Mouse (Mus musculus): ENCODE data around the gene Polr2h. TPM values are rescaled to one million over a fixed set of nuclear protein-coding genes. Genes with fewer than 3 reads are reported as not detected.

Polr2h gene
- polyA plus RNA-seq, 1 experiment from 2014 or later: 94.6 TPM

DNA sequence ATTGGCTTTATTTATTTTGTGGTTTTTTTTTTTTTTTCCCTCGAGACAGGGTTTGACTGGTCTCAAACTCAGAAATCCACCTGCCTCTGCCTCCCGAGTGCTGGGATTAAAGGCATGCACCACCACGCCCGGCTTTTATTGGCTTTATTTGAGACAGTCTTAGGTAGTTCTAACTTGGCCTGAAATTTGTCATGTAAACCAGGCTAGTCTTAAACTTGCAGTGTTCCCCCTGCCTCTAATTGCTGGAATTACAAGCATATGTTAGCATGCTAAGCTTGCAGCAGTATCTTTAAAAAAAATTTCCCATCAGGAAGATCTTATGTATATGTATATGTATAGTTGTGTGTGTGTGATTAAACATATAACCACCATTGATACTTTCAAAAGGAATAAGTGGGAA is 40.8 kb upstream of the Polr2h start:
- peaks cover 59% of the 10 kb centered on the region for H3K36me3 ChIP-seq (ENCODE audit: control insufficient read depth, insufficient read depth, low read length)
- no peak for ATAC-seq
- H3K27ac ChIP-seq (ENCODE audit: low read depth, low read length): no peak overlapping the region
- WGBS: 89% methylated on average over 4 of the region's 4 CpGs
- H3K4me3 ChIP-seq (ENCODE audit: low read length): no peak overlapping the region
- H3K9ac ChIP-seq (ENCODE audit: low read depth, low read length): no peak overlapping the region
- peaks cover 23% of the 10 kb centered on the region for H3K4me1 ChIP-seq (ENCODE audit: control insufficient read depth, insufficient read depth, low read depth, low read length)
- no peaks in the 10 kb centered on the region for H3K27me3 ChIP-seq (replicated peaks; ENCODE audit: control insufficient read depth, insufficient read depth, low read length)
- no peak overlapping the region for H3K4me2 ChIP-seq (ENCODE audit: low read length)
- H3K9me3 ChIP-seq (ENCODE audit: control insufficient read depth, low read length): no peaks in the 10 kb centered on the region

DNA sequence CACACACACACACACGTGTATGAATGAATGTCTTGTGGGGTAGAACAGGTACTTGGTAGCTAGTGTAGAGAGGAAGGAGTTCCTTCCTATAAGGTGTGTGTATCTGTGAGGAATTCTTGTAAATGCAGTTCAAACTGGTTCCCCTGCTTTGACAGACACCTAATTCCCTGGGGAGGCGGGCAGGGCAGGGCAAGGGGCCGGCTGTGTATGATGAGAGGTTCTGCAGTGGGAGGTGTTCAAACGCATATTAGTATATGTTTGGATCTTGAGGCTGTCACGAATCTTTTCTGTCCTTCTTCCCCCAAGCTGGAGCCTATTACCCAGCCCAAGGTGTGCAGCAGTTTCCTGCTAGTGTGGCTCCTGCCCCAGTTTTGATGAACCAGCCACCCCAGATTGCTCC is 40.1 kb upstream of the Polr2h start:
- H3K27me3 ChIP-seq (replicated peaks; ENCODE audit: control insufficient read depth, insufficient read depth, low read length): no peaks in the 10 kb centered on the region
- H3K4me2 ChIP-seq (ENCODE audit: low read length): no peak overlapping the region
- no peak overlapping the region for H3K27ac ChIP-seq (ENCODE audit: low read depth, low read length)
- ATAC-seq: no peak
- H3K36me3 ChIP-seq (ENCODE audit: control insufficient read depth, insufficient read depth, low read length): peaks cover 66% of the 10 kb centered on the region
- no peak overlapping the region for H3K4me3 ChIP-seq (ENCODE audit: low read length)
- no peaks in the 10 kb centered on the region for H3K9me3 ChIP-seq (ENCODE audit: control insufficient read depth, low read length)
- no peak overlapping the region for H3K9ac ChIP-seq (ENCODE audit: low read depth, low read length)
- WGBS: 79% methylated on average over 5 of the region's 5 CpGs
- peaks cover 18% of the 10 kb centered on the region for H3K4me1 ChIP-seq (ENCODE audit: control insufficient read depth, insufficient read depth, low read depth, low read length)

DNA sequence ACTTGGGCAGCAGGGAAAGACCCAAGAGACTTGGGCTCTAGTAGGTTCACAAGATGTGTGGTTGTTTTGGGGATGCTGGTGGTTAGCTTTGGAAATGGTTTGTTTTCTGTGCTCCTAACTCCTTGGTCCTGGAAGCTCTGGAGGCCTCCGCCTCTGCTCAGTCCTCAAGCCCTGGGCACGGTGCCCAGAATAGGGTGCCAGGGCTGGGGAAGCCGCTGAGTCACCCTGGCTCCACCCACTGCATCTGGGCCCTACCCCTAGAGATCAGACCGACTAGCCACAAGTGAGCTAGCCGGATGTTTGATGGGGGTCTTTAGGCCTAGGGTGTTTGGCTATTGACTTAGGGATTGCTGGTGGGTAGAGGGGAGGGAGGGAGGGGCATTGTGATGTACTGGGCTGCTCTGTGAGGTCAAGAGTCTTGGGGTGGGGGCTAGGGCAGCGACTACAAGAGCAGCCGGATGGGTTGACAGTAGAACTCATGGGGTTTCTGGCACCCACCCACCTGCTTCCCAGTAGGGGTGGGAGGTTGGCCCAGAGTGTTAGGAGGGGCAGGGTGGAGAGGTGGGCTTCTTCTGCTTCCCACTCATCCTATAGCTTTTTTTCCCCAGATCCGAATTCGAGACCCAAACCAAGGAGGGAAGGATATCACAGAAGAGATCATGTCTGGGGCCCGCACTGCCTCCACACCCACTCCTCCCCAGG is 39.3 kb upstream of the Polr2h start:
- WGBS: 59% methylated on average over 10 of the region's 10 CpGs
- H3K27ac ChIP-seq (ENCODE audit: low read depth, low read length): no peak overlapping the region
- H3K4me2 ChIP-seq (ENCODE audit: low read length): no peak overlapping the region
- H3K4me1 ChIP-seq (ENCODE audit: control insufficient read depth, insufficient read depth, low read depth, low read length): peaks cover 18% of the 10 kb centered on the region
- H3K4me3 ChIP-seq (ENCODE audit: low read length): no peak overlapping the region
- no peak overlapping the region for H3K9ac ChIP-seq (ENCODE audit: low read depth, low read length)
- no peaks in the 10 kb centered on the region for H3K27me3 ChIP-seq (replicated peaks; ENCODE audit: control insufficient read depth, insufficient read depth, low read length)
- no peak for ATAC-seq
- H3K36me3 ChIP-seq (ENCODE audit: control insufficient read depth, insufficient read depth, low read length): peaks cover 73% of the 10 kb centered on the region
- H3K9me3 ChIP-seq (ENCODE audit: control insufficient read depth, low read length): no peaks in the 10 kb centered on the region

DNA sequence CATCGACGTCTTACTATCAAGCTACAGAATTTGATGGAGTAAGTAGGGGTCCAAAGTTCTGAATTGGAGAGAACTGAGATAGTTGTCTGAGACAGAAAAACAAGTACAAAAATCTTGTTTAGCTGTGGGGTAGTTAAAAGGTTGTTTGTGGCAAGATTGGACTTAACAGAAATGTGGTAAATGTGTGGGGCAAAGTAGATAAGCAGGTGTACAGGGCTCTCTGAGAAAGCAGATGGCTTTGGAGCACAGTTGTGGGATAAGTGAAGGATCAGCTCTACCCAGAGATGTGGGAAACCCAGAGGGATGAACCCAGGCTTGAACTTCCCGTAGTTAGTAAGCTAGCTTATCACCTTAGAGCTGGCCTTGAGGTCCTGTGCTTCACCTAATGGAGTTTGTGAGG is 26.7 kb upstream of the Polr2h start:
- WGBS: 88% methylated on average over 3 of the region's 3 CpGs
- no peak for ATAC-seq
- Histone ChIP-seq H3K36me3 (ENCODE audit: control insufficient read depth, insufficient read depth, low read length) (peaks cover 50% of the 10 kb centered on the region), H3K9ac (ENCODE audit: low read depth, low read length) (no peak overlapping the region), H3K4me2 (ENCODE audit: low read length) (no peak overlapping the region), H3K4me3 (ENCODE audit: low read length) (no peak overlapping the region), H3K9me3 (ENCODE audit: control insufficient read depth, low read length) (no peaks in the 10 kb centered on the region), H3K4me1 (ENCODE audit: control insufficient read depth, insufficient read depth, low read depth, low read length) (peaks cover 24% of the 10 kb centered on the region), H3K27ac (ENCODE audit: low read depth, low read length) (no peak overlapping the region), H3K27me3 (replicated peaks; ENCODE audit: control insufficient read depth, insufficient read depth, low read length) (no peaks in the 10 kb centered on the region)

DNA sequence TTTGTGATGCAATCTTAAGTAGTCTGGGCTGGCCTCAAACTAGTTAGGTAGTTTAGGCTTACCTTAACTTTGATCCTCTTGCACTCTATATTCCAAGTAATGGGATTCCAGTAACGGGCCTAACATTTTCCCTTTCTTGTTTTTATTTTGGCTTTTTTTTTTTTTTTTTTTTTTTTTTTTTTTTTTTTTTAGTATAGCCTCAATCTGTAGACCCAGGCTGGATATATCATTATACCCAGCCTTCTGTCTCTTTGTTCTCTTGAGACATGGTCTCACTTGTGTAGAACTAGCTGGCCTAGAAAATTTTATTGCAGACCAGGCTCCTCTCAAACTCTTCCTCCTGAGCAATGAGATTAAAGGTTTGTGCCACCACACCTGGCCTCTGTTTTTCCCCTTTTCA is 25.8 kb upstream of the Polr2h start:
- no peaks in the 10 kb centered on the region for H3K9me3 ChIP-seq (ENCODE audit: control insufficient read depth, low read length)
- no peaks in the 10 kb centered on the region for H3K27me3 ChIP-seq (replicated peaks; ENCODE audit: control insufficient read depth, insufficient read depth, low read length)
- WGBS: 86% methylated on average over 1 of the region's 1 CpGs
- no peak overlapping the region for H3K27ac ChIP-seq (ENCODE audit: low read depth, low read length)
- H3K9ac ChIP-seq (ENCODE audit: low read depth, low read length): no peak overlapping the region
- no peak for ATAC-seq
- no peak overlapping the region for H3K4me2 ChIP-seq (ENCODE audit: low read length)
- H3K4me1 ChIP-seq (ENCODE audit: control insufficient read depth, insufficient read depth, low read depth, low read length): peaks cover 31% of the 10 kb centered on the region
- H3K36me3 ChIP-seq (ENCODE audit: control insufficient read depth, insufficient read depth, low read length): peaks cover 43% of the 10 kb centered on the region
- no peak overlapping the region for H3K4me3 ChIP-seq (ENCODE audit: low read length)

DNA sequence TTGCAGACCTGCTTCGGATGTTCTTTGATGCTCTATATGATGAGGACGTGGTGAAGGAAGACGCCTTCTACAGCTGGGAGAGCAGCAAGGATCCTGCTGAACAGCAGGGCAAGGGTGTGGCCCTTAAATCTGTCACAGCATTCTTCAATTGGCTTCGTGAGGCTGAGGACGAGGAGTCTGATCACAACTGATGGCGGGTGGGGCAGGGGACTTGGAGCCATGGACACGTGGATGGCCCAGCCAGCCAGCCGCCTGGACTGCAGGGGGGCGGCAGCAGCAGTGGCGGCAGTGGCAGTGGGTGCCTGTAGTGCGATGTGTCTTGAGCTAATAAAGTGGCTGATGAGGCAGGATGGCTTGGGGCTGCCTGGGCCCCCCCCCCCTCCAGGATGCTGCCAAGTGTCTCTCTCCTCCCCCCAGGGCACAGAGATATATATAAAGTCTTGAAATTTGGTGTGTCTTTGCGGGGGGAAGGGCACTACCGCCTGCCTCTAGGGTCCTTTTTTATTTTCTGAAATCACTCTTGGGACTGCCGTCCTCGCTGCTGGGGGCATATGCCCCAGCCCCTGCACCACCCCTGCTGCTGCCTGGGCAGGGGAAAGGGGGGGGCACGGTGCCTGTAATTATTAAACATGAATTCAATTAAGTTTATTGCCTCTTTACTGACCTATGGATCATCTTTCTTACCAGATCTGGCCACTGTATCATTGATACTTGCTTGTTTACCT is 25.1 kb upstream of the Polr2h start:
- H3K4me2 ChIP-seq (ENCODE audit: low read length): peak overlapping the region; percentile 88
- 38% methylated on average over 16 of the region's 16 CpGs for WGBS
- H3K9me3 ChIP-seq (ENCODE audit: control insufficient read depth, low read length): no peaks in the 10 kb centered on the region
- no peak overlapping the region for H3K4me3 ChIP-seq (ENCODE audit: low read length)
- ATAC-seq: no peak
- peaks cover 31% of the 10 kb centered on the region for H3K4me1 ChIP-seq (ENCODE audit: control insufficient read depth, insufficient read depth, low read depth, low read length)
- H3K9ac ChIP-seq (ENCODE audit: low read depth, low read length): peak overlapping the region; percentile 93; the same call in 1 of the 2 replicates
- no peaks in the 10 kb centered on the region for H3K27me3 ChIP-seq (replicated peaks; ENCODE audit: control insufficient read depth, insufficient read depth, low read length)
- H3K27ac ChIP-seq (ENCODE audit: low read depth, low read length): peak overlapping the region; percentile 96
- peaks cover 35% of the 10 kb centered on the region for H3K36me3 ChIP-seq (ENCODE audit: control insufficient read depth, insufficient read depth, low read length)

DNA sequence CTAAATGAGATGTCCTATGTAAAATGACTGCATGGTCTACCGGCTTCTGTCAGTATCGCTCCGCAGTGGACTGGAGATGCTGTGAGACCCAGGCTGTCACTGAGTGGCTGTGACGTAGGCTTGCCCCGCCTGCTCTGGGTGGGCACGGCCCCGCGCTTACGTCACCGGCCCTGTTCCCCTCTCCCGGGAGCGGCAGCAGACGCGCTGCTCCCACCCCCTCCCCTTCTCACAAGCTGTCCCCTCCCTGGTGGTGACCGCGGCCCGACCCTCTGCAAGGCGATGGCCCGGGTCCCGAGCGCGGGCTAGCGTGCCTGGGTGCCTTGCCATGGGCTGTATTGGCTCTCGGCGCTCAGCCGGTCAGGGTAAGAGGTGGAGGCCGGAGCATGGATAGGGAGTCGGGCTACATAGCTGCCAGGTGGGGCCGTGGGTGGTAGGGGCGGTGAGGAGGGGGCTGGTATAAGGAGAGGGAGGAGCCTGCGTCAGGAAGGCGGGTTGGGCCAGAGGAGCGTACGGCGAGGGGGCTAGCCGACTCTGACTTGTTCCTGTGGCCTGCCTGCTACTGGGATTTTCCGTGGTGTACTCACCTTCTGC is 24.3 kb upstream of the Polr2h start, which contains the start of gene Fam131a:
Gene Fam131a (plus strand): TSS at position 131 of the 591 bp plus-strand sequence.
- peak; percentile 94 for ATAC-seq
- peak within 1 kb of the TSS; percentile 88 for H3K4me2 ChIP-seq (ENCODE audit: low read length)
- H3K36me3 ChIP-seq (ENCODE audit: control insufficient read depth, insufficient read depth, low read length): peaks cover 29% of the 10 kb centered on the region
- peak within 1 kb of the TSS; percentile 96 for H3K27ac ChIP-seq (ENCODE audit: low read depth, low read length)
- peak within 1 kb of the TSS; percentile 72 for H3K4me3 ChIP-seq (ENCODE audit: low read length)
- no peaks in the 10 kb centered on the region for H3K9me3 ChIP-seq (ENCODE audit: control insufficient read depth, low read length)
- peak within 1 kb of the TSS; percentile 93 for H3K9ac ChIP-seq (ENCODE audit: low read depth, low read length)
- WGBS: under 1% methylated on average over 36 of the region's 37 CpGs
- H3K4me1 ChIP-seq (ENCODE audit: control insufficient read depth, insufficient read depth, low read depth, low read length): peaks cover 31% of the 10 kb centered on the region
- no peaks in the 10 kb centered on the region for H3K27me3 ChIP-seq (replicated peaks; ENCODE audit: control insufficient read depth, insufficient read depth, low read length)

DNA sequence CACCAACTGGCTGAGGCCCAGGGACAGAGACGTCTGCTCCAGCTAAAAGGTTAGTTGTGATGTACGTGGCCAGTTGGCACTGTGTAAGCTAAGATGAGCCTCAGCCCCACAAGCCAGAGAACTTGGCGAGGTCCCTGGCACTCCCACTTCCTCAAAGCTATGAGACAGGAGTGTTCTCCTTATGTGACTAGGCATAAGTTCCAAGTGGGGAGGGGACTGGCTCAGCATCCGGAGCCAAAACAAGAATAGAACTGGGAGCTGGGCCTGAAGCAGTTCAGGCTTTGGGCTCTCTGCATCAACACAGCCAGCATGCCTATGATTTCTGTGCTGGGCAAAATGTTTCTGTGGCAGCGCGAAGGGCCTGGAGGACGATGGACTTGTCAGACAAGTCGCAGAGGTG is 22.7 kb upstream of the Polr2h start:
- ATAC-seq: no peak

More for the DNA sequence above, 22.7 kb upstream of the Polr2h start:
- WGBS: 58% methylated on average over 8 of the region's 8 CpGs
- H3K36me3 ChIP-seq (ENCODE audit: control insufficient read depth, insufficient read depth, low read length): peaks cover 24% of the 10 kb centered on the region
- no peaks in the 10 kb centered on the region for H3K27me3 ChIP-seq (replicated peaks; ENCODE audit: control insufficient read depth, insufficient read depth, low read length)
- peak overlapping the region; percentile 9; the same call in 1 of the 2 replicates for H3K27ac ChIP-seq (ENCODE audit: low read depth, low read length)
- H3K9me3 ChIP-seq (ENCODE audit: control insufficient read depth, low read length): no peaks in the 10 kb centered on the region
- H3K4me3 ChIP-seq (ENCODE audit: low read length): no peak overlapping the region
- H3K4me1 ChIP-seq (ENCODE audit: control insufficient read depth, insufficient read depth, low read depth, low read length): peaks cover 31% of the 10 kb centered on the region
- H3K4me2 ChIP-seq (ENCODE audit: low read length): no peak overlapping the region; the same call in 1 of the 2 replicates
- H3K9ac ChIP-seq (ENCODE audit: low read depth, low read length): no peak overlapping the region
